Mouse (Mus musculus) megakaryocyte, embryonic 14.5 days (primary cell): ENCODE results near the gene Zfp423.

Experiments
- FLI1 ChIP-seq: IDR thresholded peaks from 2 replicates; pipeline ENCODE4 v1.6.1; 2012; ENCODE audit warnings: low read length, inconsistent platforms, mixed read lengths
- GATA1 ChIP-seq: IDR thresholded peaks from 3 replicates; pipeline ENCODE4 v1.6.1; 2012; ENCODE audit warnings: mixed read lengths, low read length, inconsistent platforms, borderline replicate concordance

GRCm38 (mm10) chr8:87647781-87648180 lies 311.6 kb downstream of the Zfp423 start:
- TF ChIP-seq GATA1 (no peak), FLI1 (no peak)
